Mouse (Mus musculus): ENCODE results near the gene Lrp8. TPM values are rescaled to one million over a fixed set of nuclear protein-coding genes. Genes with fewer than 3 reads are reported as not detected.

Lrp8 gene
- polyA plus RNA-seq, 1 experiment = not detected

DNA sequence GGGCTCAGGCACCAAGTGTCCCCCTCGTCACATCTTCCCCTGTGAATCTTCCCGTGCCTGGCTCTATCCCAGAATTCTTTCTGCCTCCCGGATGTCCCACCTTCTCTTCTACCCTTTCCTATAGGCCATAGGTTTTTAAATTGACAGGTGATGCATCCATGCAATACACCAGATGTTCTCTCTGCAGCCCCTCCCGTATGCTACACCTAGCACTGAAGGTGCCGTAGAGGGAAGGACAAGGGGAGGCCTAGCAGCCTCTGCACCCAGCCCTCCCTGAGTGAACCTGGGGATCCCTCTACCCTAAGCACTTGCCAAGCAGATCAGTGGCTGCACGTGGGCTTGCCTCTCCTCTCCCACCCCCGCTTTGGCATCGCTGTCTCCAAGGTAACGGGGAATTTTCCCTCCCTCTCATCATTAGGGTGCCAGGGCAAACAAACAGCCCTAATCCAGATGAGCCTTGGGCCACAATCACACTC is 20.9 kb downstream of the Lrp8 start:
- no peaks in the 10 kb centered on the region for H3K4me1 ChIP-seq (ENCODE audit: control insufficient read depth, insufficient read depth, insufficient read length, low read length)
- no peak overlapping the region for H3K4me3 ChIP-seq (ENCODE audit: insufficient read depth, low read depth, low read length)
- H3K27ac ChIP-seq (replicated peaks; ENCODE audit: low read depth, low read length) = no peak overlapping the region

DNA sequence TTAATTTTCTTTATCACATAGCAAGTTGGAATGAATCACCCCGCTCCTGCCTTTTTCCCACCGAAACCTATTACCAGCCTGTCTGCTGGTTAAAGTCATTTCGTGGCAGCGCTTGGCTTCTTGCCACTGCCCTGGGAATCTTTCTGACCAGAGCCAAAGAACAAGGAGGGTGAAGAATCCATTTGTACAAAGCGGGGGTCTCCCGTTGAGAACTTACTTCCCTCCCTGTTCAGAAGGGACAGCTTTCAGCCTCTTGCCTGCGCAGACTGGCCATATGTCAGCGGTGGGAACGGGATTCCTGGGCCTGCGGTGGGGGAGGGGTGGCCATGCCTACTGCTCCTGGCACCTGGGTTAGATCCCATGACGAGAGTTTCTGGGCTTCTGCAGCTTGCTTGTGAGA is 21.4 kb downstream of the Lrp8 start:
- Histone ChIP-seq H3K4me3 (ENCODE audit: insufficient read depth, low read depth, low read length) (no peak overlapping the region), H3K27ac (replicated peaks; ENCODE audit: low read depth, low read length) (no peak overlapping the region), H3K4me1 (ENCODE audit: control insufficient read depth, insufficient read depth, insufficient read length, low read length) (no peaks in the 10 kb centered on the region)

- Histone ChIP-seq H3K27ac (replicated peaks; ENCODE audit: low read depth, low read length) (no peak overlapping the region), H3K4me3 (ENCODE audit: insufficient read depth, low read depth, low read length) (no peak overlapping the region), H3K4me1 (ENCODE audit: control insufficient read depth, insufficient read depth, insufficient read length, low read length) (no peaks in the 10 kb centered on the region)
These were observed 26.7 kb downstream of the Lrp8 start for GRCm38 (mm10) chr4:107828727-107829218.

GRCm38 (mm10) chr4:107829675-107830074 is 27.6 kb downstream of the Lrp8 start:
- Histone ChIP-seq H3K4me3 (ENCODE audit: insufficient read depth, low read depth, low read length) (no peak overlapping the region), H3K4me1 (ENCODE audit: control insufficient read depth, insufficient read depth, insufficient read length, low read length) (no peaks in the 10 kb centered on the region), H3K27ac (replicated peaks; ENCODE audit: low read depth, low read length) (no peak overlapping the region)

DNA sequence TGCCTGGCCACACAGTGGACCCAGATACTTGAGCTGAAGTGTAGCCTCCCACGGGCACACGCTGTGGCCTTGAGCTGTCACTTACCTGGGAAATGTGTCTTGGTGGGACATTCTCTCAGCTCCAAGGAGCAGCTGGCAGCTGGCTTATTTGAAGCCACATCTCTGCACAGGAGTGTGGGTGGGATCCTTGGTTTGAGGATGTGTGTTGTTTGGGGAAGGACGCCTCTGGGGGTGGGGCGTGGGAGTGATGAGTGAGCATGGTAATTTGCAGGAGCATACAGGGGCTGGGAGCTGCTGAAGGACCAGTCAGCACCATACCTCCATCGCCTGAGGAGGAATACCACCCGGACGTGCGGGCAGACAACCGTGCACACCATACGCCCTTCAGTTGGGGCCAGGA is 28.1 kb downstream of the Lrp8 start:
- Histone ChIP-seq H3K27ac (replicated peaks; ENCODE audit: low read depth, low read length) (no peak overlapping the region), H3K4me3 (ENCODE audit: insufficient read depth, low read depth, low read length) (no peak overlapping the region), H3K4me1 (ENCODE audit: control insufficient read depth, insufficient read depth, insufficient read length, low read length) (no peaks in the 10 kb centered on the region)

DNA sequence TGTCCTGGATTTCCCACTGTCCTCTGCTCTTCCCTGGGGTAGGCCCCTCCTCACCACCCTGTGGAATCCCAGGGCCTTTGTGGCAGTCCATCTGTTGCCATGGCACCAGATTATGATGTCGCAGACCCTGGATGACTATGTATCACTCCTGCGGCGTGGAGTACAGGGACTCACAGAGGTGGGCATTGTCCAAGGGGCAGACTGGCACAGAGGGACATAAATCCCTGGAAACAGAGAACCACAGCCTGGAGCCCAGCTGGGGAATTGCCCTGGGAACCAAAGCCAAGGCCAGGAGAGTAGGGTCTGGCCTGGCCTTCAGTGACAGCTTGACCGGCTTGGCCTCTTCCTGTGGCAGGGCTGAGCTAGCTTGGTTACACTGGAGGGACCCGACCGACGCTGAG is 28.8 kb downstream of the Lrp8 start:
- Histone ChIP-seq H3K4me3 (ENCODE audit: insufficient read depth, low read depth, low read length) (no peak overlapping the region), H3K4me1 (ENCODE audit: control insufficient read depth, insufficient read depth, insufficient read length, low read length) (no peaks in the 10 kb centered on the region), H3K27ac (replicated peaks; ENCODE audit: low read depth, low read length) (no peak overlapping the region)

GRCm38 (mm10) chr4:107831678-107832077 is 29.6 kb downstream of the Lrp8 start:
- no peak overlapping the region for H3K4me3 ChIP-seq (ENCODE audit: insufficient read depth, low read depth, low read length)
- H3K27ac ChIP-seq (replicated peaks; ENCODE audit: low read depth, low read length) = no peak overlapping the region
- no peaks in the 10 kb centered on the region for H3K4me1 ChIP-seq (ENCODE audit: control insufficient read depth, insufficient read depth, insufficient read length, low read length)

DNA sequence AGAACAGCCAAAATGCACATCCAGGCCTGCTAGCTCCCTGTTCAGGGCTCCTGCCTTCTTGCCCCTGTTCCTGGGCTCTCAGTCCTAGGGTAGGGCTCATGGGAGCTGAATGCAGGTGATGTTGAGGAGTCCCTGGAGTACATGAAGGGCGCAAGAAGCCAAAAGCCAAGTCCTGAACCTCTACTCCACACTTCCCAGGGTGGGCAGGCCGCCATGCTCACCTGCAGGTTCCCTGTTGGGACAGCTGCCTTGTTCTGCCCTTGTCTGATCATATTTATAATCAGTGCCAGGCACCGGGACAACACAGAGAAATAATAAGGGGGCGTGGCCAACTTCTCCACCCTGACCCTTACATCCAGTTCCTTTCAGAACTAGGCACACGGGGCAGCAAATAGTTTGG is 31.5 kb downstream of the Lrp8 start:
- Histone ChIP-seq H3K4me3 (ENCODE audit: insufficient read depth, low read depth, low read length) (no peak overlapping the region), H3K4me1 (ENCODE audit: control insufficient read depth, insufficient read depth, insufficient read length, low read length) (no peaks in the 10 kb centered on the region), H3K27ac (replicated peaks; ENCODE audit: low read depth, low read length) (no peak overlapping the region)

DNA sequence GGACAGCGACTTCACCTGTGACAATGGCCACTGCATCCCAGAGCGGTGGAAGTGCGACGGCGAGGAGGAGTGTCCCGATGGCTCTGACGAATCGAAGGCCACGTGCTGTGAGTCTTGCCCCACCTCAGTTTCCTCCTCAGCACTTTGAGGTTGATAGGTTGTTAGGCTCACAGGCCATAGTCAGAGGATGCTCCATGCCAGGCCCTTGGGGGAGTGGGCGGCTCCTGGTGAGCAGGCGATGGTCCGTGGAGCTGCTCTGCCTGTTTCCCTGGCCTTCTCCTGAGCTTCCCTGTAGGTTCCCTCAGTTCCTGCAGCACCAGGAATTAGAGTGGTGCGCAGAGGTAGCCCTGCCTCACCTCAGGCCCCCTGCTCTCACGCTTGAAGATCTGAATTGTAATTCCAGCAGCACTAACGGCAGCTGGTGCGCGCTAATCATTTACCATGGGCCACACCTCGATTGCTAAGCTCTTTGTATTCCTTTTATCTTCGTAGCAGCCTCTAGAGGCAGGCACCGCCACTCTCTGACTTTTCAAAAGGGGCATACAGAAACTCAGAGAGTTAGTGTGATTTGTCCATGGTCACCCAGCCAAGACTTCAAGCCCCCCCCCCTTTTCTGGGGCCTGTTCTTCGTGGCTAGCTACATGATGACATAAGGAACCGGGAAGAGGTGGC is 32.7 kb downstream of the Lrp8 start:
- Histone ChIP-seq H3K4me1 (ENCODE audit: control insufficient read depth, insufficient read depth, insufficient read length, low read length) (no peaks in the 10 kb centered on the region), H3K4me3 (ENCODE audit: insufficient read depth, low read depth, low read length) (no peak overlapping the region)

GRCm38 (mm10) chr4:107835508-107835909 is 33.4 kb downstream of the Lrp8 start:
- H3K4me3 ChIP-seq (ENCODE audit: insufficient read depth, low read depth, low read length) = no peak overlapping the region
- H3K4me1 ChIP-seq (ENCODE audit: control insufficient read depth, insufficient read depth, insufficient read length, low read length) = no peaks in the 10 kb centered on the region

More for the DNA sequence above, 32.7 kb downstream of the Lrp8 start:
- H3K27ac ChIP-seq (replicated peaks; ENCODE audit: low read depth, low read length) = no peak overlapping the region

DNA sequence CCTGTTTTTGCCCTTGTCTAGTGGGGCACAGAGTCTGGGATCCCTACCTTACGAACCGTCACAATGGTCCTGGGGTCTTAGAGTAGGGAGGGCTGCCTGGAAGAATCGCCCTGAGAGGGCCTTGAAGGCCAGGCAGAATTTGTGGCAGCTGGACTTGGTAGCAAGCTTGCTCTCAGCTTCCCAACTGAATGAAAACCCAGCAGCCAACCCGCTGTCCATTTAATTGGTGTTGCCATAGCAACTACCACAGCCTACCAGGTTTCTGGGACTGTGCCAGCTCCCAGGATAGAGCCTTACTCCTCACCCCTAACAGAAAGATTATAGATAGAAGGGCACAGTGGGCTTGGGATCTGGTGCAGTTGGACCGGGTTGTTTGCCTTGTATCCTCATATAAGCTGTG is 34.7 kb downstream of the Lrp8 start:
- H3K4me1 ChIP-seq (ENCODE audit: control insufficient read depth, insufficient read depth, insufficient read length, low read length) = no peaks in the 10 kb centered on the region
- no peak overlapping the region for H3K4me3 ChIP-seq (ENCODE audit: insufficient read depth, low read depth, low read length)
- no peak overlapping the region for H3K27ac ChIP-seq (replicated peaks; ENCODE audit: low read depth, low read length)

More at GRCm38 (mm10) chr4:107835508-107835909, 33.4 kb downstream of the Lrp8 start:
- no peak overlapping the region for H3K27ac ChIP-seq (replicated peaks; ENCODE audit: low read depth, low read length)

DNA sequence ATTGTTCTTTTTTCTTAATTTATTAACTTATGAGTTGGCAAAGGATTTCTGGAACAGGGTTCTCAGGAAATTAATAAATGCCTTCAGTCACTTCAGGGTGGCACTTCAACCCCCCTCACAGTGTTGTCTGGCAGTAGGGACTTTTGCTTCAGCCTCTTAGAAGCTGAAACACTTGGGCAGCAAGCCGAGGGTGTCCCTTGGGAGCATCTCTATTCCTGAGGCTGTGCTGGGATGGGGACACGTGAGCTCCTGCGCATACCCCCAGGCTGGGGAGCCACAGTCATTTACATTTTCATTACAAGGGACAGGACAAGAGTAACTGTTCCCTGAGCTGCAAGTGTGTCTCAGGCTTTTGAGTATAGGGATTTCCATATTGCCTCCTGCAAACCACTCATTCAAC is 35.8 kb downstream of the Lrp8 start:
- H3K4me1 ChIP-seq (ENCODE audit: control insufficient read depth, insufficient read depth, insufficient read length, low read length) = no peaks in the 10 kb centered on the region
- no peak overlapping the region for H3K4me3 ChIP-seq (ENCODE audit: insufficient read depth, low read depth, low read length)
- no peak overlapping the region for H3K27ac ChIP-seq (replicated peaks; ENCODE audit: low read depth, low read length)

DNA sequence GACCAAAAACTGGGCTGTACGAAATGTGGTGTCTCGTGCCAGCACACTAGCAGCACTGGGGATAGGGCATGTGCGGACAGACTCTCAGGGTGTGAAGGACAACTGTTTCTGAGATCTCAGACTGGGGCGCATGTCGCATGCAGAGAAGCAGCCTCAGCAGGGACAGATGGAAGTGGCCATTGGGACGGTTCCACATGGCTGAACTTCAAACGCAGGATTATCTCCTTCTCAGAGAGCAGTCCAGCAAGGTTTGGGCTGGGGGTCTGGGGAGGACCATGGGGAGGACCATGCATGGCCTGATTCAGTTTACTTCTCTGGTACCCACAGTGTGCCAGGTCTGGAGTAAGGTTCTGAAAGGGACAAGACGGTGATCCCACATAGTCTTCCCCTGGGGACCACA is 41.6 kb downstream of the Lrp8 start:
- no peak overlapping the region for H3K4me3 ChIP-seq (ENCODE audit: insufficient read depth, low read depth, low read length)
- H3K27ac ChIP-seq (replicated peaks; ENCODE audit: low read depth, low read length) = no peak overlapping the region
- peaks cover 3% of the 10 kb centered on the region; the same call in 1 of the 2 replicates for H3K4me1 ChIP-seq (ENCODE audit: control insufficient read depth, insufficient read depth, insufficient read length, low read length)

DNA sequence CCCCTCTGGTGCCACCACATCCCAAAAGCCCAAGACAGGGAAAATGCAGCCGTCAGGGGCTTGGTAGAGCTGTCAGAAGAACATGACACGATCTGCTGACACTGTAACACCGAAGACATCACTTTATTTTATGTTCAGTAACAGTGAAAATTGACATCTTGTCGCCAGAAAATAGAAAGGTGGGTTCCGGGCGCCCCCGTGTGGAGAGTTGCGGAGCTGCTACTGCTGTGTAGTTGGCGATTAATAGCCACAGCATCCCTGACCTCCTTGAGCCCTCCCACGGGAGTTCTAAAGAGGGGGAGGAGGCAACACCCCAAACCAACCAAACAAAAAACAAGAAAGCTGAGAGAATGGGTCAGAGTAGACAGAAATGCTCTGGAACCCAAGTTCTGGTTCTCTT is 42.9 kb downstream of the Lrp8 start:
- Histone ChIP-seq H3K4me1 (ENCODE audit: control insufficient read depth, insufficient read depth, insufficient read length, low read length) (peaks cover 3% of the 10 kb centered on the region; the same call in 1 of the 2 replicates), H3K4me3 (ENCODE audit: insufficient read depth, low read depth, low read length) (no peak overlapping the region), H3K27ac (replicated peaks; ENCODE audit: low read depth, low read length) (no peak overlapping the region)

DNA sequence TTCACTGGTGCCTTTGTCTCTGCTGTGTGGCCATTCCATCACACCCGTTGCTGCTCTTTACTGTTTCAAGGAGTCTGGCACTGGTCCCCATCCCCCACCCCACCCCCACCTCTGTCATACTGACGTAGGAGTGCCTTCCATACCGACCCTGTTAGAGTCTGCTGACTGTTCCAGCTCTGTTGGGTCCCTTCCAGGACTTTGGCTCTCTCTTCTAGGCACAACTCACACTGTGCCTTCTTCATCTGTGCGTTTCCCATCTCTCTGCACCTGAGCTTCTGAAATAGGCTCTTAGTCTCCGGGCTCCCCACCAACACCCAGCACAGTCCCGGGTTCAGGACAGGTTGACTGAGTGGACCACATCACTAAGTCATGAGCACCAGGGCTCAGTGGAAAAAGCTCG is 44.7 kb downstream of the Lrp8 start:
- Histone ChIP-seq H3K27ac (replicated peaks; ENCODE audit: low read depth, low read length) (no peak overlapping the region), H3K4me3 (ENCODE audit: insufficient read depth, low read depth, low read length) (no peak overlapping the region), H3K4me1 (ENCODE audit: control insufficient read depth, insufficient read depth, insufficient read length, low read length) (peaks cover 3% of the 10 kb centered on the region; the same call in 1 of the 2 replicates)

GRCm38 (mm10) chr4:107848546-107848945 is 46.5 kb downstream of the Lrp8 start:
- Histone ChIP-seq H3K4me1 (ENCODE audit: control insufficient read depth, insufficient read depth, insufficient read length, low read length) (peaks cover 3% of the 10 kb centered on the region; the same call in 1 of the 2 replicates), H3K4me3 (ENCODE audit: insufficient read depth, low read depth, low read length) (no peak overlapping the region), H3K27ac (replicated peaks; ENCODE audit: low read depth, low read length) (peak overlapping the region; percentile 74)

Measured in brown adipose tissue, adult 24 weeks (tissue).